In genomic region chr17:67073139-67073538, GRCm38 (mm10) we compare ENCODE assay signal across 18 mouse cellular contexts.
DNase-seq lines count a peak whose midpoint lies in the region; ATAC-seq and TF ChIP-seq lines count a peak whose summit lies in the region.
"Had no signal": no experiment of that assay in that cellular context is flagged by ENCODE, and none has a peak within 500 bp of the region (broad histone marks: within the 10 kb centered on the region; RNA-seq: fewer than 3 reads in every experiment).

No protein-coding gene starts in this region.

- no peaks in the 10 kb centered on the region for H3K36me3 ChIP-seq in hindbrain, embryonic 15.5 days
- no peaks in the 10 kb centered on the region for H3K36me3 ChIP-seq in hindbrain, embryonic 11.5 days (ENCODE audit: control insufficient read depth, insufficient read depth, low read length)
- H3K36me3 ChIP-seq in forebrain, postnatal 0 days (ENCODE audit: insufficient read depth) = no peaks in the 10 kb centered on the region
- no peaks in the 10 kb centered on the region for H3K36me3 ChIP-seq in midbrain, postnatal 0 days (ENCODE audit: insufficient read depth, low read length)
- H3K36me3 ChIP-seq: heart, embryonic 13.5 days had no signal

- no peaks in the 10 kb centered on the region for H3K9me3 ChIP-seq in hindbrain, embryonic 15.5 days
- no peaks in the 10 kb centered on the region for H3K9me3 ChIP-seq in hindbrain, embryonic 11.5 days (ENCODE audit: control insufficient read depth, low read length)
- no peaks in the 10 kb centered on the region for H3K9me3 ChIP-seq in forebrain, postnatal 0 days (ENCODE audit: low read length)
- no peaks in the 10 kb centered on the region for H3K9me3 ChIP-seq in midbrain, postnatal 0 days (ENCODE audit: low read length)
- H3K9me3 ChIP-seq: heart, embryonic 13.5 days had no signal

- peak overlapping the region; percentile 36; the same call in 1 of the 2 replicates for H3K27ac ChIP-seq in hindbrain, embryonic 15.5 days (replicated peaks)
- no peak overlapping the region for H3K27ac ChIP-seq in hindbrain, embryonic 11.5 days (ENCODE audit: low read depth, low read length)
- no peak overlapping the region for H3K27ac ChIP-seq in forebrain, postnatal 0 days (ENCODE audit: low read depth, low read length)
- peak overlapping the region; percentile 51; the same call in 1 of the 2 replicates for H3K27ac ChIP-seq in midbrain, postnatal 0 days (ENCODE audit: low read depth, low read length)
- H3K27ac ChIP-seq: heart, embryonic 13.5 days had no signal

- H3K4me3 ChIP-seq in hindbrain, embryonic 15.5 days = no peak overlapping the region
- no peak overlapping the region for H3K4me3 ChIP-seq in hindbrain, embryonic 11.5 days (ENCODE audit: low read depth, low read length)
- no peak overlapping the region for H3K4me3 ChIP-seq in forebrain, postnatal 0 days (ENCODE audit: low read depth, low read length)
- no peak overlapping the region for H3K4me3 ChIP-seq in midbrain, postnatal 0 days (ENCODE audit: low read depth, low read length)
- H3K4me3 ChIP-seq: heart, embryonic 13.5 days; megakaryocyte, embryonic 14.5 days had no signal

- H3K27me3 ChIP-seq in hindbrain, embryonic 15.5 days = no peaks in the 10 kb centered on the region
- H3K27me3 ChIP-seq in hindbrain, embryonic 11.5 days (ENCODE audit: control insufficient read depth, insufficient read depth, low read length) = no peaks in the 10 kb centered on the region
- H3K27me3 ChIP-seq in forebrain, postnatal 0 days (ENCODE audit: insufficient read depth, low read length) = 0 out of 2 replicates have a peak, but pooled peaks cover 3% of the 10 kb centered on the region
- no peaks in the 10 kb centered on the region for H3K27me3 ChIP-seq in midbrain, postnatal 0 days (ENCODE audit: insufficient read depth, low read length)
- H3K27me3 ChIP-seq: heart, embryonic 13.5 days; megakaryocyte, embryonic 14.5 days had no signal

- H3K4me2 ChIP-seq in hindbrain, embryonic 15.5 days = 0 out of 2 replicates have a peak overlapping the region, but pooled peaks have one; percentile 21
- H3K4me2 ChIP-seq in hindbrain, embryonic 11.5 days (replicated peaks; ENCODE audit: low read depth, low read length) = no peak overlapping the region
- peak overlapping the region; percentile 2; the same call in 1 of the 2 replicates for H3K4me2 ChIP-seq in forebrain, postnatal 0 days (ENCODE audit: low read depth)
- H3K4me2 ChIP-seq in midbrain, postnatal 0 days (ENCODE audit: low read depth, low read length, poor library complexity, severe bottlenecking) = no peak overlapping the region; the same call in 1 of the 2 replicates
- H3K4me2 ChIP-seq: heart, embryonic 13.5 days; liver, embryonic 11.5 days had no signal

- TF ChIP-seq CTCF in forebrain, postnatal 0 days (IDR thresholded peaks at IDR 0.05; ENCODE audit: low read depth) = no peak
- no peak for TF ChIP-seq CTCF in midbrain, postnatal 0 days (IDR thresholded peaks at IDR 0.05)

- peaks cover 24% of the 10 kb centered on the region for H3K4me1 ChIP-seq in hindbrain, embryonic 15.5 days (replicated peaks)
- no peaks in the 10 kb centered on the region for H3K4me1 ChIP-seq in hindbrain, embryonic 11.5 days (replicated peaks; ENCODE audit: control insufficient read depth, insufficient read depth, low read length)
- peaks cover 12% of the 10 kb centered on the region; the same call in 1 of the 2 replicates for H3K4me1 ChIP-seq in forebrain, postnatal 0 days (ENCODE audit: insufficient read depth)
- H3K4me1 ChIP-seq in midbrain, postnatal 0 days (ENCODE audit: insufficient read depth, low read length) = peaks cover 3% of the 10 kb centered on the region; the same call in 1 of the 2 replicates
- H3K4me1 ChIP-seq: megakaryocyte, embryonic 14.5 days had no signal

- peak; percentile 31 to 32 for DNase-seq in cerebellum, postnatal 10 days
- no peak for DNase-seq in cerebellum, adult 9-11 months
- DNase-seq in hindbrain, embryonic 11.5 days (ENCODE audit: low spot score) = no peak
- peak; percentile 54 for DNase-seq in forebrain, postnatal 0 days
- DNase-seq in midbrain, postnatal 0 days (ENCODE audit: low spot score) = no peak
- no peak for DNase-seq in thymus, postnatal 4 days
- no peak for DNase-seq in natural killer cell, adult 2 months (ENCODE audit: low spot score in 2 of 2)
- DNase-seq: adrenal gland, postnatal 25 days; gastrocnemius, postnatal 25 days; heart, postnatal 4 days; kidney, adult 11 months; kidney, postnatal 14 days; layer of hippocampus, adult 9-11 months; retina, postnatal 1 day had no signal

- WGBS in hindbrain, embryonic 15.5 days = 61% methylated on average over 6 of the region's 6 CpGs
- 85% methylated on average over 6 of the region's 6 CpGs for WGBS in hindbrain, embryonic 11.5 days
- 39% methylated on average over 6 of the region's 6 CpGs for WGBS in forebrain, postnatal 0 days
- WGBS in midbrain, postnatal 0 days = 43% methylated on average over 6 of the region's 6 CpGs

- no peak overlapping the region for H3K9ac ChIP-seq in hindbrain, embryonic 15.5 days
- no peak overlapping the region for H3K9ac ChIP-seq in hindbrain, embryonic 11.5 days (ENCODE audit: low read depth, low read length)
- no peak overlapping the region for H3K9ac ChIP-seq in forebrain, postnatal 0 days
- H3K9ac ChIP-seq in midbrain, postnatal 0 days (replicated peaks; ENCODE audit: low read length, poor library complexity, severe bottlenecking) = no peak overlapping the region
- H3K9ac ChIP-seq: heart, embryonic 13.5 days had no signal

- no peak for ATAC-seq in hindbrain, embryonic 15.5 days (ENCODE audit: low FRiP score, low read depth)
- ATAC-seq in hindbrain, embryonic 11.5 days (ENCODE audit: low FRiP score) = no peak
- ATAC-seq in forebrain, postnatal 0 days = 0 out of 2 replicates have a peak, but pooled peaks have one; percentile 24
- no peak for ATAC-seq in midbrain, postnatal 0 days (ENCODE audit: low FRiP score)

Comparison
In these comparisons a context has a peak if more than half of its experiments do, and no peak if none do; other contexts are left out.
1. DNase-seq: peak in cerebellum, postnatal 10 days (2 of 2) and forebrain, postnatal 0 days (single experiment); none in cerebellum, adult 9-11 months (single experiment), hindbrain, embryonic 11.5 days (single experiment), midbrain, postnatal 0 days (single experiment), thymus, postnatal 4 days (single experiment) and natural killer cell, adult 2 months (0 of 2).
2. H3K27ac ChIP-seq: peak in hindbrain, embryonic 15.5 days (single experiment) and midbrain, postnatal 0 days (single experiment); none in hindbrain, embryonic 11.5 days (single experiment) and forebrain, postnatal 0 days (single experiment).
3. H3K4me2 ChIP-seq: peak in hindbrain, embryonic 15.5 days (single experiment) and forebrain, postnatal 0 days (single experiment); none in hindbrain, embryonic 11.5 days (single experiment) and midbrain, postnatal 0 days (single experiment).